9 mouse cellular contexts compared by ENCODE assay signal in the genomic region with DNA sequence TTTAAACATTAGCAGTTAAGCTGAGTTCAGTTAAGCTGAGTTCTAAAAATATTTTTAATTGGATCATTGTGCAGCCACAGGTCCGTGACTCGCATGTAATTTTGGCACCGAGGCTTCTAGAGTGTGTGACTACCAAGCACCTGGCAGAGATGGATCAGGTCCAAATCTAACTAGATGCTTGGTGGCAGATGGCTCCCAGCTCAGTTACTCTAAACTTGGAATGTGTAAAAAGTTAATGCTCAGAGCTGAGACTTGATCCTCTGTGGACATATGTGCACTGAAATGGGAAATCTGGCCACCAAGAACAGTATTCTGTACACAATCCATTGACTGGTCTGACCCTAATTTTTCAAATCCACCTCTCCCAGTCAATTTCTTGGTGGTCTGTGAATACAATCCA.
A peak's percentile ranks its signal among the peaks of the same experiment; 100 is the strongest.
DNase-seq lines count a peak whose midpoint lies in the region; ATAC-seq and TF ChIP-seq lines count a peak whose summit lies in the region.
"Had no signal": no experiment of that assay in that cellular context is flagged by ENCODE, and none has a peak within 500 bp of the region (broad histone marks: within the 10 kb centered on the region; RNA-seq: fewer than 3 reads in every experiment).

No protein-coding gene starts in this region.

- no peak overlapping the region for H3K27ac ChIP-seq in limb, embryonic 13.5 days
- H3K27ac ChIP-seq in limb, embryonic 10.5 days = no peak overlapping the region
- H3K27ac ChIP-seq in embryonic facial prominence, embryonic 15.5 days (replicated peaks) = no peak overlapping the region
- peak overlapping the region; percentile 40; the same call in 1 of the 2 replicates for H3K27ac ChIP-seq in layer of hippocampus, adult 2 months
- H3K27ac ChIP-seq: liver, embryonic 14.5 days had no signal

- no peak for TF ChIP-seq CTCF in layer of hippocampus, adult 2 months (conservative IDR thresholded peaks at IDR 0.05)

- no peaks in the 10 kb centered on the region for H3K36me3 ChIP-seq in limb, embryonic 13.5 days
- H3K36me3 ChIP-seq in limb, embryonic 10.5 days = no peaks in the 10 kb centered on the region
- no peaks in the 10 kb centered on the region for H3K36me3 ChIP-seq in embryonic facial prominence, embryonic 15.5 days

- ATAC-seq in limb, embryonic 13.5 days (ENCODE audit: low FRiP score, low read depth) = peak; percentile 81
- peak; percentile 51 for ATAC-seq in embryonic facial prominence, embryonic 15.5 days (ENCODE audit: insufficient number of reproducible peaks, low FRiP score, low TSS enrichment, low read depth)

- no peak for DNase-seq in limb, embryonic 10.5 days (ENCODE audit: low spot score)
- DNase-seq in layer of hippocampus, adult 2 months (ENCODE audit: low spot score in 2 of 2) = peak; percentile 77 to 81
- DNase-seq in right cerebral cortex, postnatal 14 days = peak; percentile 35
- DNase-seq in thymus, adult 18-20 months = no peak
- no peak for DNase-seq in yolk sac, embryonic 10.5 days (ENCODE audit: low spot score)
- DNase-seq in thymus, postnatal 36 days = no peak

- no peaks in the 10 kb centered on the region; the same call in 1 of the 2 replicates for H3K4me1 ChIP-seq in limb, embryonic 13.5 days
- H3K4me1 ChIP-seq in limb, embryonic 10.5 days = no peaks in the 10 kb centered on the region
- no peaks in the 10 kb centered on the region for H3K4me1 ChIP-seq in embryonic facial prominence, embryonic 15.5 days

- H3K9ac ChIP-seq in limb, embryonic 13.5 days = no peak overlapping the region
- no peak overlapping the region for H3K9ac ChIP-seq in embryonic facial prominence, embryonic 15.5 days
- H3K9ac ChIP-seq: liver, embryonic 14.5 days had no signal

- no peaks in the 10 kb centered on the region for H3K27me3 ChIP-seq in limb, embryonic 13.5 days
- no peaks in the 10 kb centered on the region for H3K27me3 ChIP-seq in limb, embryonic 10.5 days (ENCODE audit: low read depth, poor library complexity, severe bottlenecking)
- no peaks in the 10 kb centered on the region for H3K27me3 ChIP-seq in embryonic facial prominence, embryonic 15.5 days

- no peak overlapping the region for H3K4me3 ChIP-seq in limb, embryonic 13.5 days
- no peak overlapping the region for H3K4me3 ChIP-seq in limb, embryonic 10.5 days
- H3K4me3 ChIP-seq in embryonic facial prominence, embryonic 15.5 days (replicated peaks) = no peak overlapping the region
- no peak overlapping the region for H3K4me3 ChIP-seq in layer of hippocampus, adult 2 months

- WGBS in limb, embryonic 13.5 days = 36% methylated on average over 3 of the region's 3 CpGs
- 95% methylated on average over 3 of the region's 3 CpGs for WGBS in limb, embryonic 10.5 days
- WGBS in embryonic facial prominence, embryonic 15.5 days = 49% methylated on average over 3 of the region's 3 CpGs

- no peak overlapping the region for H3K4me2 ChIP-seq in limb, embryonic 13.5 days (replicated peaks)
- no peak overlapping the region for H3K4me2 ChIP-seq in embryonic facial prominence, embryonic 15.5 days (replicated peaks)

- no peaks in the 10 kb centered on the region for H3K9me3 ChIP-seq in limb, embryonic 13.5 days
- H3K9me3 ChIP-seq in limb, embryonic 10.5 days (replicated peaks) = no peaks in the 10 kb centered on the region
- H3K9me3 ChIP-seq in embryonic facial prominence, embryonic 15.5 days (replicated peaks) = no peaks in the 10 kb centered on the region

Comparison
In these comparisons a context has a peak if more than half of its experiments do, and no peak if none do; other contexts are left out.
1. DNase-seq: peak in layer of hippocampus, adult 2 months (2 of 2) and right cerebral cortex, postnatal 14 days (single experiment); none in limb, embryonic 10.5 days (single experiment), thymus, adult 18-20 months (0 of 2), yolk sac, embryonic 10.5 days (single experiment) and thymus, postnatal 36 days (0 of 2).